In the genomic region with DNA sequence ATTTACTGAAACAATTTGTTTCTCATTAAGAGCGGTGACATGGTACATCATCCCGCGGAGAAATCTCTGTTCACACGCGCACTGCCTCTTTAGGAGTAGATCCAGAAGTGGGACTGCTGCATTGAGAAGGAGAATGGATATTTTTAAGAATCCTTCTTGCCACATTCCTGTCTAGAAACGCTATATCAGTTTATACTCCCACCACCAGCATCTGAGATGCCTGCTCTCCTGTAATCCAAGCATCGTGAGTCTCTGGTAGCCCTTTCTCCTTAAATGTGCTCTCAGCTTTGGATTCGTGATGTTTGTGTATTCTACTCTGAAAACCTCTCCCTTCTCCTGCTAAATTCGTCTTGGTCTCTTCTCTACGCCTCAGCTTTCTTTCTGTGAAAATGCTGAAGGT, we compare ENCODE assay signal across 24 mouse cellular contexts.
"Had no signal": no experiment of that assay in that cellular context is flagged by ENCODE, and none has a peak within 500 bp of the region (broad histone marks: within the 10 kb centered on the region; RNA-seq: fewer than 3 reads in every experiment).

No protein-coding gene starts in this region.

- H3K4me3 ChIP-seq: gastrocnemius, adult 2 months; heart, embryonic 10.5 days; heart, embryonic 12.5 days; hindbrain, embryonic 13.5 days; hindbrain, embryonic 15.5 days; kidney, embryonic 15.5 days; limb, embryonic 13.5 days; limb, embryonic 15.5 days; liver, embryonic 12.5 days had no signal

- H3K27ac ChIP-seq: gastrocnemius, adult 2 months; heart, embryonic 10.5 days; hindbrain, embryonic 13.5 days; hindbrain, embryonic 15.5 days; hindbrain, postnatal 0 days; kidney, embryonic 15.5 days; kidney, postnatal 0 days; limb, embryonic 13.5 days; limb, embryonic 15.5 days; liver, embryonic 12.5 days; liver, embryonic 14.5 days had no signal

- DNase-seq: gastrocnemius, adult 2 months; gastrocnemius, postnatal 10 days; gastrocnemius, postnatal 25 days; heart, adult 18-20 months; heart, postnatal 10 days; heart, postnatal 36 days; kidney, adult 11 months; kidney, adult 2 months; kidney, adult 9 months; kidney, postnatal 14 days; kidney, postnatal 36 days; layer of hippocampus, adult 9-11 months; layer of hippocampus, postnatal 36 days had no signal
